Mouse (Mus musculus) 416B (cell line): ENCODE measurements at regions not wholly inside any gene's neighbourhood (a gene's known extent, or its start where the extent isn't known, plus 50 kb on each side); places are given as distances from the start of the nearest gene placed in this dataset.
A peak's percentile ranks its signal among the peaks of the same experiment; 100 is the strongest.

Experiments
- DNase-seq: peaks from one replicate; pipeline ENCODE4 v3.0.0; 2011; ENCODE audit warnings: low read depth

- DNase-seq: no peak
These were observed 83.5 kb upstream of the Cyp1b1 start for GRCm38 (mm10) chr17:79798361-79798760.

GRCm38 (mm10) chr17:79790166-79790565 is 75.3 kb upstream of the Cyp1b1 start:
- no peak for DNase-seq

GRCm38 (mm10) chr17:79787201-79787600 is 72.3 kb upstream of the Cyp1b1 start:
- DNase-seq: no peak

- no peak for DNase-seq
These were observed 71.8 kb upstream of the Cyp1b1 start for GRCm38 (mm10) chr17:79786691-79787090.

GRCm38 (mm10) chr17:79786270-79786669 is 71.4 kb upstream of the Cyp1b1 start:
- peak; percentile 3 for DNase-seq

- no peak for DNase-seq
These were observed 69.5 kb upstream of the Cyp1b1 start for GRCm38 (mm10) chr17:79784256-79784870.

GRCm38 (mm10) chr17:79781733-79782663 is 67.1 kb upstream of the Cyp1b1 start:
- DNase-seq: peak; percentile 5

- no peak for DNase-seq
These were observed 66.4 kb upstream of the Cyp1b1 start for GRCm38 (mm10) chr17:79781262-79781661.

- no peak for DNase-seq
These were observed 63.1 kb upstream of the Cyp1b1 start for GRCm38 (mm10) chr17:79777874-79778395.

GRCm38 (mm10) chr17:79776177-79776576 is 61.3 kb upstream of the Cyp1b1 start:
- no peak for DNase-seq

- DNase-seq: no peak
These were observed 60.4 kb upstream of the Cyp1b1 start for GRCm38 (mm10) chr17:79775216-79775615.

- DNase-seq: no peak
These were observed 59.4 kb upstream of the Cyp1b1 start for GRCm38 (mm10) chr17:79774291-79774690.

- DNase-seq: no peak
These were observed 57.4 kb upstream of the Cyp1b1 start for GRCm38 (mm10) chr17:79772219-79772618.

- no peak for DNase-seq
These were observed 56.9 kb upstream of the Cyp1b1 start for GRCm38 (mm10) chr17:79771727-79772126.

- DNase-seq: no peak
These were observed 56.0 kb upstream of the Cyp1b1 start for GRCm38 (mm10) chr17:79770911-79771310.

- DNase-seq: no peak
These were observed 55.0 kb upstream of the Cyp1b1 start for GRCm38 (mm10) chr17:79769824-79770223.

GRCm38 (mm10) chr17:79768080-79768479 is 53.2 kb upstream of the Cyp1b1 start:
- no peak for DNase-seq

- no peak for DNase-seq
These were observed 50.4 kb upstream of the Cyp1b1 start for GRCm38 (mm10) chr17:79765061-79765794.
